Mouse (Mus musculus): Measurements from ENCODE around the gene Sugt1. TPM values are rescaled to one million over a fixed set of nuclear protein-coding genes. Genes with fewer than 3 reads are reported as not detected.

Sugt1 gene
- total RNA-seq, 1 experiment, result 93.7 TPM

DNA sequence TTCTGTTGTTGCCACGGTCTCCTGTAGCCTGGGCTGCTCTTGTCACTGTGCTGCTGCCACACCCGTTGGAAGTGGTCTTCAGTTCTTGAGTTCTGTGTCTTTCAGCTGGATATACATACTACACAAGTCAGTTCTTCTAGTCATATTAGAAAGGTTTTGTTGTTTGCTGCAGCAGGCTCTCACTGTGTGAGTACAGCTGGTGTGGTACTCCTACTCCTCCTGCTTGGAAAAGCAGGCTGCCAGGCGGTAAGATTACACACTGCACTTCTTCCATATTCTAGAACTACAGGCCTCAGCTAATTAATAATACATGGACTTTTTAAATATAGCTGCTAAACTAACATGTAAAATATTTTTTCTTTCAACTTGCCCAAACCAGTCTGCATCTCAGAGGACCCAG is 19.4 kb downstream of the Sugt1 start:
- Histone ChIP-seq H3K4me1 (ENCODE audit: control insufficient read depth in 2 of 2, insufficient read depth in 2 of 2, low read length in 2 of 2, poor library complexity in 1 of 2) (no peaks in the 10 kb centered on the region), H3K9ac (ENCODE audit: insufficient read depth, low read depth, low read length, poor library complexity, severe bottlenecking) (no peak overlapping the region), H3K9me3 (ENCODE audit: control insufficient read depth, insufficient read depth, low read depth, low read length) (no peaks in the 10 kb centered on the region), H3K27ac (ENCODE audit: insufficient read depth, low read depth, low read length, poor library complexity, severe bottlenecking) (no peak overlapping the region), H3K4me3 (ENCODE audit: insufficient read depth in 1 of 2, low read depth in 1 of 2, low read length in 2 of 2, poor library complexity in 1 of 2, severe bottlenecking in 1 of 2) (no peak overlapping the region), H3K36me3 (ENCODE audit: control insufficient read depth, insufficient read depth, low read length, poor library complexity, severe bottlenecking) (peaks cover 38% of the 10 kb centered on the region)
- no peak for TF ChIP-seq HCFC1 (IDR thresholded peaks at IDR 0.05; ENCODE audit: borderline replicate concordance, insufficient read depth, low read length)
- no peak for TF ChIP-seq CHD2 (IDR thresholded peaks at IDR 0.05; ENCODE audit: low read depth, low read length)
- no peak for TF ChIP-seq MAFK (IDR thresholded peaks at IDR 0.05; ENCODE audit: insufficient read depth, low read depth, low read length)
- no peak for TF ChIP-seq ZNF384 (IDR thresholded peaks at IDR 0.05; ENCODE audit: low read depth, low read length)
- no peak for DNase-seq (ENCODE audit: low read depth, low spot score)
- in situ Hi-C loops (cut with MboI; ENCODE audit: low sequenced_read_pairs in 2 of 2, unreplicated experiment in 2 of 2), result no loop called here

DNA sequence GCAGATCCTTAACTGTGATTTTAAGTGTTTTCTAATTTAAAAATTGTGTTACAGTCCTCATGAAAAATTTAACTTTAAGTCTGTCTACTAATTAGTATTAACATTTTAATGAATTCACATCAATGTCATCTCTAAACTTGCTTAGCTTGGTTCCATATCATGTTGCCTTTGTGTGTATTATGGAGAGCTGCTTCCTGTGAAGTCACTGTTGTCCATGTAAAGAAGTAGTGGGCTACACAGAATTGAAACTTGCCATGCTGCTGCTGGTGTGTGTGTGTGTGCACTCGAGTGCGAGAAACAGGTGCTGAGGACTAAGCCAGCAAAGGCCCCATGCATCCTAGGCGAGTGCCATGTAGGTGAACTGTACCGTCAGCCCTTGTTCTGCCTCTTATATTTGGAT is 19.9 kb downstream of the Sugt1 start:
- in situ Hi-C loops (cut with MboI; ENCODE audit: low sequenced_read_pairs in 2 of 2, unreplicated experiment in 2 of 2), result no loop called here
- peaks cover 39% of the 10 kb centered on the region for H3K36me3 ChIP-seq (ENCODE audit: control insufficient read depth, insufficient read depth, low read length, poor library complexity, severe bottlenecking)

DNA sequence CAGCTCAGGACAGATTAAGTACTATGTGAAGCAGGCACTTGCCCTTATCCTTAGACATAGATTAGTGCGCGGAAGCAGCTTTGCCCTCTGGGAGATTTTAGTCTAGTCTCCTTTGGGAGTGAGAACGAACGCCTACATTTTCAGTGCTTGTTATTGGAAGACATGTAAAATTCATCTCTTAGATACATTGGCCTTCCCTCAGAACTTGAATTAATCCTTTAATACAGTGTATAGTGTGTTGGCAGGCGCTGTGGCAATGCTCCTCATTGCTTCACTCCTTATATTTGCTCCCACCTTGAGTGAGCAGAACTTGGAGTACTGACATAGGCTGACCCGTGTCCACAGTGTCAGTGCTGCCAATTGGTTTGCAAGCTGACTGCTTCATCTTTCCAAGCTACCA is 20.8 kb downstream of the Sugt1 start:
- in situ Hi-C loops (cut with MboI; ENCODE audit: low sequenced_read_pairs in 2 of 2, unreplicated experiment in 2 of 2), result no loop called here
- Histone ChIP-seq H3K27ac (ENCODE audit: insufficient read depth, low read depth, low read length, poor library complexity, severe bottlenecking) (no peak overlapping the region), H3K9me3 (ENCODE audit: control insufficient read depth, insufficient read depth, low read depth, low read length) (no peaks in the 10 kb centered on the region), H3K9ac (ENCODE audit: insufficient read depth, low read depth, low read length, poor library complexity, severe bottlenecking) (no peak overlapping the region), H3K4me3 (ENCODE audit: insufficient read depth in 1 of 2, low read depth in 1 of 2, low read length in 2 of 2, poor library complexity in 1 of 2, severe bottlenecking in 1 of 2) (no peak overlapping the region), H3K4me1 (ENCODE audit: control insufficient read depth in 2 of 2, insufficient read depth in 2 of 2, low read length in 2 of 2, poor library complexity in 1 of 2) (no peaks in the 10 kb centered on the region), H3K36me3 (ENCODE audit: control insufficient read depth, insufficient read depth, low read length, poor library complexity, severe bottlenecking) (peaks cover 46% of the 10 kb centered on the region)
- DNase-seq (ENCODE audit: low read depth, low spot score), result no peak
- TF ChIP-seq MAFK (IDR thresholded peaks at IDR 0.05; ENCODE audit: insufficient read depth, low read depth, low read length), result no peak
- no peak for TF ChIP-seq HCFC1 (IDR thresholded peaks at IDR 0.05; ENCODE audit: borderline replicate concordance, insufficient read depth, low read length)

More for the DNA sequence above, 19.9 kb downstream of the Sugt1 start:
- no peaks in the 10 kb centered on the region for H3K9me3 ChIP-seq (ENCODE audit: control insufficient read depth, insufficient read depth, low read depth, low read length)
- no peak overlapping the region for H3K4me3 ChIP-seq (ENCODE audit: insufficient read depth in 1 of 2, low read depth in 1 of 2, low read length in 2 of 2, poor library complexity in 1 of 2, severe bottlenecking in 1 of 2)
- H3K9ac ChIP-seq (ENCODE audit: insufficient read depth, low read depth, low read length, poor library complexity, severe bottlenecking), result no peak overlapping the region
- DNase-seq (ENCODE audit: low read depth, low spot score), result no peak
- TF ChIP-seq ZC3H11A (IDR thresholded peaks at IDR 0.05; ENCODE audit: borderline replicate concordance, low read depth, low read length), result no peak
- no peaks in the 10 kb centered on the region for H3K4me1 ChIP-seq (ENCODE audit: control insufficient read depth in 2 of 2, insufficient read depth in 2 of 2, low read length in 2 of 2, poor library complexity in 1 of 2)
- no peak overlapping the region for H3K27ac ChIP-seq (ENCODE audit: insufficient read depth, low read depth, low read length, poor library complexity, severe bottlenecking)

DNA sequence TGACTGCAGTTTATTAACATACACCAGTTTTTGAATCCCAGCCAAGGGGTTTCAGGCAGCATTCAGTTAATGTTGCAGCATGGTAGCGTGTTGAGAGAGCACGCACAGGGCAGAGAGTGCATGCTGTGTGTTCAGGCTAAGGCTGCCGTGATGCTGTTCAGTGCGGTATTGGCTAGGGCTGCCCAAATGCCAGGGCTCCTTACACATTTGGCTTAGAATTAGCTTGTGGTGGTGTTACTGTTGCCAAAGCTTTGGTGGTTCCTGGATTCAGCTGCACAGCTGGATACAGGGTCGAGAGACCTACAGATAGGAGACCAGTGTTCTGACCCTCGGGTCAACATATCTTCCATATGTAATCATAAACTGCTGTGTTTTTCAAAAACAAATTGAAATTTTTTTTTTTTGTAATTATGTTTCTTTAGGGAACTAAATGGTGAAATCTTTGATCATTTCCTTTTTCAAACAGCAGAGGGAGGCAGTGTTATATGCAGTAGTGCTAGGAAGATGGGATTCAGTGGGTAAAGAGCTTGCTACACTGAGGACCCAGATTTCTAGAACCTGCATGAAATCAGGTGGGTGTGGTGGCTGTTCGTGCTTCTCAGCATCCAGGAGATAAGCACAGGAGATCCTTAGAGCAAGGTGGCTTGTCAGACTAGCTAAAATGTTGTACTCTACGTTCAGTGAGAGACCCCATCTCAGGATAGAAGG is 29.8 kb downstream of the Sugt1 start:
- H3K27ac ChIP-seq (ENCODE audit: insufficient read depth, low read depth, low read length, poor library complexity, severe bottlenecking), result no peak overlapping the region
- H3K9me3 ChIP-seq (ENCODE audit: control insufficient read depth, insufficient read depth, low read depth, low read length), result no peaks in the 10 kb centered on the region
- in situ Hi-C loops (cut with MboI; ENCODE audit: low sequenced_read_pairs in 2 of 2, unreplicated experiment in 2 of 2), result no loop called here
- no peaks in the 10 kb centered on the region for H3K4me1 ChIP-seq (ENCODE audit: control insufficient read depth in 2 of 2, insufficient read depth in 2 of 2, low read length in 2 of 2, poor library complexity in 1 of 2)
- peaks cover 27% of the 10 kb centered on the region for H3K36me3 ChIP-seq (ENCODE audit: control insufficient read depth, insufficient read depth, low read length, poor library complexity, severe bottlenecking)
- no peak overlapping the region for H3K4me3 ChIP-seq (ENCODE audit: insufficient read depth in 1 of 2, low read depth in 1 of 2, low read length in 2 of 2, poor library complexity in 1 of 2, severe bottlenecking in 1 of 2)
- no peak for DNase-seq (ENCODE audit: low read depth, low spot score)
- no peak for TF ChIP-seq MAFK (IDR thresholded peaks at IDR 0.05; ENCODE audit: insufficient read depth, low read depth, low read length)
- no peak for TF ChIP-seq HCFC1 (IDR thresholded peaks at IDR 0.05; ENCODE audit: borderline replicate concordance, insufficient read depth, low read length)
- no peak for TF ChIP-seq ZNF384 (IDR thresholded peaks at IDR 0.05; ENCODE audit: low read depth, low read length)
- no peak for TF ChIP-seq CHD2 (IDR thresholded peaks at IDR 0.05; ENCODE audit: low read depth, low read length)
- TF ChIP-seq ZC3H11A (IDR thresholded peaks at IDR 0.05; ENCODE audit: borderline replicate concordance, low read depth, low read length), result no peak
- H3K9ac ChIP-seq (ENCODE audit: insufficient read depth, low read depth, low read length, poor library complexity, severe bottlenecking), result no peak overlapping the region

DNA sequence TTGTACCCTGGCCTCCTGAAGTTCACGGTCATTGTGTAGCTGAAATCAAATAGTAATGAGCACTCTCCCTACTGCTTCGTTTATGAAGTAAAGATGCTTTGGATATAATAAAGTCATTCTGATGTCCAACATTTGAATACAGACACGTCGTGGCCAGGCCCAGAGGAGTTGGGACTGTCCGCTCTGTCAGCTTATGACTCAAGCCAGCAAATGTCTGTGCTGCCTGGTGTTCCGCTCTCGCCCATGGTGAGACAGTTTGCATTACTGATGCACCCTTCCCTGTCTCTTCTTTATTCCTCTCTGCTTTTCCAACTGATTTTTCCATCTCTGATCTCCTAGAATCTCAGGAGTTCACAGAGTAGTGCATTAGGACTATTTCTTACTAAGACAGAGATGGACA is 32.3 kb downstream of the Sugt1 start:
- in situ Hi-C loops (cut with MboI; ENCODE audit: low sequenced_read_pairs in 2 of 2, unreplicated experiment in 2 of 2), result no loop called here
- H3K4me3 ChIP-seq (ENCODE audit: insufficient read depth in 1 of 2, low read depth in 1 of 2, low read length in 2 of 2, poor library complexity in 1 of 2, severe bottlenecking in 1 of 2), result no peak overlapping the region
- no peaks in the 10 kb centered on the region for H3K9me3 ChIP-seq (ENCODE audit: control insufficient read depth, insufficient read depth, low read depth, low read length)
- DNase-seq (ENCODE audit: low read depth, low spot score), result no peak
- H3K9ac ChIP-seq (ENCODE audit: insufficient read depth, low read depth, low read length, poor library complexity, severe bottlenecking), result no peak overlapping the region
- TF ChIP-seq ZNF384 (IDR thresholded peaks at IDR 0.05; ENCODE audit: low read depth, low read length) (no peak), HCFC1 (IDR thresholded peaks at IDR 0.05; ENCODE audit: borderline replicate concordance, insufficient read depth, low read length) (no peak), MAFK (IDR thresholded peaks at IDR 0.05; ENCODE audit: insufficient read depth, low read depth, low read length) (no peak), ZC3H11A (IDR thresholded peaks at IDR 0.05; ENCODE audit: borderline replicate concordance, low read depth, low read length) (no peak), CHD2 (IDR thresholded peaks at IDR 0.05; ENCODE audit: low read depth, low read length) (no peak)
- no peak overlapping the region for H3K27ac ChIP-seq (ENCODE audit: insufficient read depth, low read depth, low read length, poor library complexity, severe bottlenecking)
- no peaks in the 10 kb centered on the region for H3K4me1 ChIP-seq (ENCODE audit: control insufficient read depth in 2 of 2, insufficient read depth in 2 of 2, low read length in 2 of 2, poor library complexity in 1 of 2)
- peaks cover 18% of the 10 kb centered on the region for H3K36me3 ChIP-seq (ENCODE audit: control insufficient read depth, insufficient read depth, low read length, poor library complexity, severe bottlenecking)

Measured in ES-E14 (cell line).